Mouse (Mus musculus): ENCODE results near the gene Arhgap24. TPM values are rescaled to one million over a fixed set of nuclear protein-coding genes. Genes with fewer than 3 reads are reported as not detected.

Arhgap24 gene
- polyA plus RNA-seq, 1 experiment from 2014 or later = 13.0 TPM

- no peak overlapping the region for H3K9ac ChIP-seq (ENCODE audit: low read length)
- H3K4me3 ChIP-seq (ENCODE audit: low read depth, low read length) = no peak overlapping the region
- DNase-seq (ENCODE audit: low spot score) (no peak), ATAC-seq (ENCODE audit: insufficient number of reproducible peaks, low FRiP score, low TSS enrichment, low read depth) (no peak)
- WGBS = 86% methylated on average over 11 of the region's 11 CpGs
- H3K36me3 ChIP-seq (ENCODE audit: control insufficient read depth, insufficient read depth, low read length) = no peaks in the 10 kb centered on the region
- no peaks in the 10 kb centered on the region for H3K9me3 ChIP-seq (ENCODE audit: control insufficient read depth, low read length)
- H3K4me2 ChIP-seq (ENCODE audit: low read depth, severe bottlenecking) = no peak overlapping the region
- H3K4me1 ChIP-seq (ENCODE audit: control insufficient read depth, insufficient read depth, low read length) = peaks cover 6% of the 10 kb centered on the region
- H3K27ac ChIP-seq (replicated peaks; ENCODE audit: low read depth, low read length) = no peak overlapping the region
- H3K27me3 ChIP-seq (ENCODE audit: control insufficient read depth, insufficient read depth, low read length) = no peaks in the 10 kb centered on the region
These were observed 312.3 kb downstream of the Arhgap24 start for GRCm38 (mm10) chr5:102793536-102793935.

GRCm38 (mm10) chr5:102801469-102801868 is 320.3 kb downstream of the Arhgap24 start:
- Histone ChIP-seq H3K27ac (replicated peaks; ENCODE audit: low read depth, low read length) (no peak overlapping the region), H3K4me3 (ENCODE audit: low read depth, low read length) (no peak overlapping the region), H3K4me1 (ENCODE audit: control insufficient read depth, insufficient read depth, low read length) (peaks cover 3% of the 10 kb centered on the region), H3K9ac (ENCODE audit: low read length) (no peak overlapping the region), H3K27me3 (ENCODE audit: control insufficient read depth, insufficient read depth, low read length) (no peaks in the 10 kb centered on the region), H3K9me3 (ENCODE audit: control insufficient read depth, low read length) (no peaks in the 10 kb centered on the region), H3K36me3 (ENCODE audit: control insufficient read depth, insufficient read depth, low read length) (no peaks in the 10 kb centered on the region), H3K4me2 (ENCODE audit: low read depth, severe bottlenecking) (no peak overlapping the region)
- WGBS = 80% methylated on average over 3 of the region's 3 CpGs
- DNase-seq (ENCODE audit: low spot score) = no peak
- ATAC-seq (ENCODE audit: insufficient number of reproducible peaks, low FRiP score, low TSS enrichment, low read depth) = no peak

- no peak overlapping the region for H3K27ac ChIP-seq (replicated peaks; ENCODE audit: low read depth, low read length)
- DNase-seq (ENCODE audit: low spot score) (no peak), ATAC-seq (ENCODE audit: insufficient number of reproducible peaks, low FRiP score, low TSS enrichment, low read depth) (no peak)
- H3K4me1 ChIP-seq (ENCODE audit: control insufficient read depth, insufficient read depth, low read length) = peaks cover 3% of the 10 kb centered on the region
- H3K4me2 ChIP-seq (ENCODE audit: low read depth, severe bottlenecking) = no peak overlapping the region
- 86% methylated on average over 6 of the region's 6 CpGs for WGBS
- no peaks in the 10 kb centered on the region for H3K36me3 ChIP-seq (ENCODE audit: control insufficient read depth, insufficient read depth, low read length)
- H3K9ac ChIP-seq (ENCODE audit: low read length) = no peak overlapping the region
- no peaks in the 10 kb centered on the region for H3K27me3 ChIP-seq (ENCODE audit: control insufficient read depth, insufficient read depth, low read length)
- no peaks in the 10 kb centered on the region for H3K9me3 ChIP-seq (ENCODE audit: control insufficient read depth, low read length)
- no peak overlapping the region for H3K4me3 ChIP-seq (ENCODE audit: low read depth, low read length)
These were observed 321.6 kb downstream of the Arhgap24 start for GRCm38 (mm10) chr5:102802833-102803232.

GRCm38 (mm10) chr5:102803675-102804074 is 322.5 kb downstream of the Arhgap24 start:
- H3K27ac ChIP-seq (replicated peaks; ENCODE audit: low read depth, low read length) = no peak overlapping the region
- H3K9ac ChIP-seq (ENCODE audit: low read length) = no peak overlapping the region
- H3K36me3 ChIP-seq (ENCODE audit: control insufficient read depth, insufficient read depth, low read length) = no peaks in the 10 kb centered on the region
- 34% methylated on average over 4 of the region's 4 CpGs for WGBS
- H3K4me1 ChIP-seq (ENCODE audit: control insufficient read depth, insufficient read depth, low read length) = peaks cover 3% of the 10 kb centered on the region
- H3K9me3 ChIP-seq (ENCODE audit: control insufficient read depth, low read length) = no peaks in the 10 kb centered on the region
- ATAC-seq (ENCODE audit: insufficient number of reproducible peaks, low FRiP score, low TSS enrichment, low read depth) (no peak), DNase-seq (ENCODE audit: low spot score) (no peak)
- no peak overlapping the region for H3K4me2 ChIP-seq (ENCODE audit: low read depth, severe bottlenecking)
- no peaks in the 10 kb centered on the region for H3K27me3 ChIP-seq (ENCODE audit: control insufficient read depth, insufficient read depth, low read length)
- no peak overlapping the region for H3K4me3 ChIP-seq (ENCODE audit: low read depth, low read length)

GRCm38 (mm10) chr5:102807518-102807917 is 326.3 kb downstream of the Arhgap24 start:
- Histone ChIP-seq H3K27ac (replicated peaks; ENCODE audit: low read depth, low read length) (no peak overlapping the region), H3K9me3 (ENCODE audit: control insufficient read depth, low read length) (no peaks in the 10 kb centered on the region), H3K4me2 (ENCODE audit: low read depth, severe bottlenecking) (no peak overlapping the region), H3K9ac (ENCODE audit: low read length) (no peak overlapping the region), H3K27me3 (ENCODE audit: control insufficient read depth, insufficient read depth, low read length) (no peaks in the 10 kb centered on the region), H3K4me3 (ENCODE audit: low read depth, low read length) (no peak overlapping the region), H3K36me3 (ENCODE audit: control insufficient read depth, insufficient read depth, low read length) (no peaks in the 10 kb centered on the region), H3K4me1 (ENCODE audit: control insufficient read depth, insufficient read depth, low read length) (peaks cover 3% of the 10 kb centered on the region)
- no peak for DNase-seq (ENCODE audit: low spot score)
- ATAC-seq (ENCODE audit: insufficient number of reproducible peaks, low FRiP score, low TSS enrichment, low read depth) = no peak

- ATAC-seq (ENCODE audit: insufficient number of reproducible peaks, low FRiP score, low TSS enrichment, low read depth) (no peak), DNase-seq (ENCODE audit: low spot score) (no peak)
- H3K4me2 ChIP-seq (ENCODE audit: low read depth, severe bottlenecking) = no peak overlapping the region
- no peak overlapping the region for H3K9ac ChIP-seq (ENCODE audit: low read length)
- no peak overlapping the region for H3K4me3 ChIP-seq (ENCODE audit: low read depth, low read length)
- 79% methylated on average over 7 of the region's 7 CpGs for WGBS
- no peaks in the 10 kb centered on the region for H3K36me3 ChIP-seq (ENCODE audit: control insufficient read depth, insufficient read depth, low read length)
- no peaks in the 10 kb centered on the region for H3K9me3 ChIP-seq (ENCODE audit: control insufficient read depth, low read length)
- no peak overlapping the region for H3K27ac ChIP-seq (replicated peaks; ENCODE audit: low read depth, low read length)
- H3K27me3 ChIP-seq (ENCODE audit: control insufficient read depth, insufficient read depth, low read length) = no peaks in the 10 kb centered on the region
- no peaks in the 10 kb centered on the region for H3K4me1 ChIP-seq (ENCODE audit: control insufficient read depth, insufficient read depth, low read length)
These were observed 329.3 kb downstream of the Arhgap24 start for GRCm38 (mm10) chr5:102810366-102810957.

GRCm38 (mm10) chr5:102813271-102813670 is 332.1 kb downstream of the Arhgap24 start:
- DNase-seq (ENCODE audit: low spot score) (no peak), ATAC-seq (ENCODE audit: insufficient number of reproducible peaks, low FRiP score, low TSS enrichment, low read depth) (no peak)
- no peak overlapping the region for H3K4me2 ChIP-seq (ENCODE audit: low read depth, severe bottlenecking)
- no peak overlapping the region for H3K4me3 ChIP-seq (ENCODE audit: low read depth, low read length)
- no peak overlapping the region for H3K27ac ChIP-seq (replicated peaks; ENCODE audit: low read depth, low read length)
- H3K36me3 ChIP-seq (ENCODE audit: control insufficient read depth, insufficient read depth, low read length) = no peaks in the 10 kb centered on the region
- no peaks in the 10 kb centered on the region for H3K27me3 ChIP-seq (ENCODE audit: control insufficient read depth, insufficient read depth, low read length)
- WGBS = 36% methylated on average over 3 of the region's 3 CpGs
- no peaks in the 10 kb centered on the region for H3K9me3 ChIP-seq (ENCODE audit: control insufficient read depth, low read length)
- H3K9ac ChIP-seq (ENCODE audit: low read length) = no peak overlapping the region
- H3K4me1 ChIP-seq (ENCODE audit: control insufficient read depth, insufficient read depth, low read length) = no peaks in the 10 kb centered on the region

- H3K9me3 ChIP-seq (ENCODE audit: control insufficient read depth, low read length) = no peaks in the 10 kb centered on the region
- no peaks in the 10 kb centered on the region for H3K4me1 ChIP-seq (ENCODE audit: control insufficient read depth, insufficient read depth, low read length)
- H3K36me3 ChIP-seq (ENCODE audit: control insufficient read depth, insufficient read depth, low read length) = no peaks in the 10 kb centered on the region
- no peak overlapping the region for H3K27ac ChIP-seq (replicated peaks; ENCODE audit: low read depth, low read length)
- WGBS = 74% methylated on average over 7 of the region's 7 CpGs
- DNase-seq (ENCODE audit: low spot score) = no peak
- no peak for ATAC-seq (ENCODE audit: insufficient number of reproducible peaks, low FRiP score, low TSS enrichment, low read depth)
- no peaks in the 10 kb centered on the region for H3K27me3 ChIP-seq (ENCODE audit: control insufficient read depth, insufficient read depth, low read length)
- no peak overlapping the region for H3K4me3 ChIP-seq (ENCODE audit: low read depth, low read length)
- no peak overlapping the region for H3K4me2 ChIP-seq (ENCODE audit: low read depth, severe bottlenecking)
- no peak overlapping the region for H3K9ac ChIP-seq (ENCODE audit: low read length)
These were observed 336.4 kb downstream of the Arhgap24 start for GRCm38 (mm10) chr5:102817641-102818040.

- Histone ChIP-seq H3K27me3 (ENCODE audit: control insufficient read depth, insufficient read depth, low read length) (no peaks in the 10 kb centered on the region), H3K9ac (ENCODE audit: low read length) (no peak overlapping the region), H3K4me2 (ENCODE audit: low read depth, severe bottlenecking) (no peak overlapping the region), H3K4me3 (ENCODE audit: low read depth, low read length) (no peak overlapping the region), H3K4me1 (ENCODE audit: control insufficient read depth, insufficient read depth, low read length) (no peaks in the 10 kb centered on the region), H3K36me3 (ENCODE audit: control insufficient read depth, insufficient read depth, low read length) (no peaks in the 10 kb centered on the region), H3K9me3 (ENCODE audit: control insufficient read depth, low read length) (no peaks in the 10 kb centered on the region), H3K27ac (replicated peaks; ENCODE audit: low read depth, low read length) (no peak overlapping the region)
- ATAC-seq (ENCODE audit: insufficient number of reproducible peaks, low FRiP score, low TSS enrichment, low read depth) (no peak), DNase-seq (ENCODE audit: low spot score) (no peak)
- 87% methylated on average over 8 of the region's 8 CpGs for WGBS
These were observed 344.3 kb downstream of the Arhgap24 start for GRCm38 (mm10) chr5:102825538-102825937.
